ENCODE assay signal across 27 mouse cellular contexts in the genomic region with DNA sequence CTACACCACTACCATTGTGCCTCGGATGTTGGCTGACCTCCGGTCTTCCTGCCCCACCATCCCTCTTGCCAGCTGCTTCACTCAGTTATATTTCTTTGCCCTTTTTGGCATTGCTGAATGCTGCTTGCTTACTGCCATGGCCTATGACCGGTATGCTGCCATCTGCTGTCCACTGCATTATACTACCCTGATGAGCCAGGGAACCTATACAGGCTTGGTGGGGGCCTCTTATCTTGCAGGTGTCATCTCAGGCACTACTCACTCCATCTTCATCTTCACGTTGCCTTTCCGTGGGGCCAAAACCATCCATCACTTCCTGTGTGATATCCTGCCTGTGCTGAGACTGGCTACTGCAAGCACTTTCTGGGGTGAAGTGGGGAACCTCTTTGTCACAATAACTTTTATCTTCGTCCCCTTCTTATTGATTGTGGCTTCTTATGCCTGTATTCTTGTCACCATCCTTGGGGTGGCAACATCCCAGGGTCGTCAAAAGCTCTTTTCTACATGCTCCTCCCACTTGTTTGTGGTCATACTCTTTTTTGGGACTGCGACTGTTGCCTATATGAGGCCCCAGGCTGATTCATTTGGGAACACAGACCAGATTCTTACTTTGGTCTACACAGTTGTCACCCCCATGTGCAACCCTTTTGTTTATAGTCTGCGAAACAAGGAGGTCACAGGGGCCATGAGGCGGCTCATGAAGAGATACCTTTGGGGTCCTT. TPM values are rescaled to one million over a fixed set of nuclear protein-coding genes. Genes with fewer than 3 reads are reported as not detected.
A peak's percentile ranks its signal among the peaks of the same experiment; 100 is the strongest.
DNase-seq lines count a peak whose midpoint lies in the region; ATAC-seq lines count a peak whose summit lies in the region.
"Not testable (repeated sequence)": the region's sequence is repeated elsewhere in the genome, so short reads cannot be mapped to it uniquely, and the experiment has no call there.
"Had no signal": no experiment of that assay in that cellular context is flagged by ENCODE, and none has a peak within 500 bp of the region (broad histone marks: within the 10 kb centered on the region; RNA-seq: fewer than 3 reads in every experiment).

No protein-coding gene starts in this region.

- not testable (repeated sequence) for H3K4me1 ChIP-seq in hindbrain, embryonic 11.5 days (replicated peaks; ENCODE audit: control insufficient read depth, insufficient read depth, low read length); intestine, embryonic 16.5 days (ENCODE audit: control insufficient read depth, insufficient read depth, low read length); midbrain, embryonic 11.5 days (ENCODE audit: control insufficient read depth, insufficient read depth, low read length)

- H3K9ac ChIP-seq in hindbrain, embryonic 11.5 days (ENCODE audit: low read depth, low read length); intestine, embryonic 16.5 days (ENCODE audit: low read depth, low read length); midbrain, embryonic 11.5 days (ENCODE audit: low read length): not testable (repeated sequence)

- H3K4me3 ChIP-seq in hindbrain, embryonic 11.5 days (ENCODE audit: low read depth, low read length); intestine, embryonic 16.5 days (ENCODE audit: low read length); midbrain, embryonic 11.5 days (ENCODE audit: low read depth, low read length): not testable (repeated sequence)

- DNase-seq in CD8-positive naive resting alpha-beta T cell, adult 2 months (ENCODE audit: low read depth in 2 of 2, low spot score in 2 of 2), result peak; percentile 42 to 43
- not testable (repeated sequence) for DNase-seq in hindbrain, embryonic 11.5 days (ENCODE audit: low spot score); midbrain, embryonic 11.5 days (ENCODE audit: low spot score, missing footprints)
- DNase-seq in thymus, postnatal 25 days, result peak; percentile 8

- peak; percentile 90 for ATAC-seq in common myeloid progenitor, adult 5-6 weeks (replicated peaks; ENCODE audit: low read depth, poor library complexity, severe bottlenecking)
- ATAC-seq in granulocyte monocyte progenitor cell, adult 5-6 weeks (replicated peaks; ENCODE audit: poor library complexity, severe bottlenecking), result peak; percentile 76
- ATAC-seq in hindbrain, embryonic 11.5 days (ENCODE audit: low FRiP score), result peak; percentile 64
- peak; percentile 60; the same call in 1 of the 2 replicates for ATAC-seq in intestine, embryonic 16.5 days
- ATAC-seq in midbrain, embryonic 11.5 days (ENCODE audit: low FRiP score), result 0 out of 2 replicates have a peak, but pooled peaks have one; percentile 24
- 0 out of 2 replicates have a peak, but pooled peaks have one; percentile 3 for ATAC-seq in neutrophil, adult 5-6 weeks (ENCODE audit: extremely low read depth, insufficient number of reproducible peaks, low FRiP score, poor library complexity, severe bottlenecking)

- H3K9me3 ChIP-seq in hindbrain, embryonic 11.5 days (ENCODE audit: control insufficient read depth, low read length); intestine, embryonic 16.5 days (ENCODE audit: control insufficient read depth, low read length); midbrain, embryonic 11.5 days (ENCODE audit: control insufficient read depth, low read length): not testable (repeated sequence)

- not testable (repeated sequence) for H3K4me2 ChIP-seq in hindbrain, embryonic 11.5 days (replicated peaks; ENCODE audit: low read depth, low read length); intestine, embryonic 16.5 days (ENCODE audit: low read depth, low read length); midbrain, embryonic 11.5 days

- not testable (repeated sequence) for H3K27me3 ChIP-seq in hindbrain, embryonic 11.5 days (ENCODE audit: control insufficient read depth, insufficient read depth, low read length); intestine, embryonic 16.5 days (replicated peaks; ENCODE audit: control insufficient read depth, insufficient read depth, low read length); midbrain, embryonic 11.5 days (ENCODE audit: control insufficient read depth, insufficient read depth, low read length)

- H3K36me3 ChIP-seq in hindbrain, embryonic 11.5 days (ENCODE audit: control insufficient read depth, insufficient read depth, low read length); intestine, embryonic 16.5 days (ENCODE audit: control insufficient read depth, insufficient read depth, low read length); midbrain, embryonic 11.5 days (ENCODE audit: control insufficient read depth, insufficient read depth, low read length): not testable (repeated sequence)

- WGBS in hindbrain, embryonic 11.5 days, result 64% methylated on average over 7 of the region's 10 CpGs
- WGBS in intestine, embryonic 16.5 days, result 62% methylated on average over 7 of the region's 10 CpGs
- WGBS in midbrain, embryonic 11.5 days, result 69% methylated on average over 7 of the region's 10 CpGs

- H3K27ac ChIP-seq in hindbrain, embryonic 11.5 days (ENCODE audit: low read depth, low read length); intestine, embryonic 16.5 days (ENCODE audit: low read length); midbrain, embryonic 11.5 days (ENCODE audit: low read depth, low read length): not testable (repeated sequence)

RNA-seq across cellular contexts. Expression of a gene that starts 1.1 kb away (rescaled TPM):
- not detected in 2 replicates for total RNA-seq in common myeloid progenitor, adult 5-6 weeks (2017)
- not detected in 2 replicates for total RNA-seq in granulocyte monocyte progenitor cell, adult 5-6 weeks (2014; fragmentation: Nextera tagmentation)
- not detected in 2 replicates for total RNA-seq in granulocyte monocyte progenitor cell, adult 5-6 weeks (2017)
- not detected in 2 replicates for polyA plus RNA-seq in hindbrain, embryonic 11.5 days (2014; fragmentation: Nextera tagmentation; extraction: Ambion mirVana)
- polyA plus RNA-seq in intestine, embryonic 16.5 days (2015; fragmentation: Nextera tagmentation; extraction: Ambion mirVana), result not detected in 2 replicates
- polyA plus RNA-seq in midbrain, embryonic 11.5 days (2014; fragmentation: Nextera tagmentation; extraction: Ambion mirVana), result not detected in 2 replicates
- total RNA-seq in neutrophil, adult 5-6 weeks (2017), result 0.12 TPM in 1 of 2 replicates, not detected in the other
- total RNA-seq: adrenal gland, postnatal 25 days; gastrocnemius, adult 18-20 months; gastrocnemius, postnatal 36 days; heart, postnatal 10 days; layer of hippocampus, adult 8-10 months; layer of hippocampus, postnatal 36 days; left cerebral cortex, postnatal 10 days; liver, adult 2 months had no signal
- polyA plus RNA-seq: brain, embryonic 14.5 days; forebrain, embryonic 10.5 days; hindbrain, embryonic 12.5 days; intestine, postnatal 0 days; kidney, embryonic 15.5 days; limb, embryonic 11.5 days; liver, embryonic 16.5 days; lung, postnatal 0 days; macrophage; midbrain, embryonic 15.5 days; neural tube, embryonic 15.5 days had no signal

RNA-seq across cellular contexts. Expression of a gene that starts 20.3 kb away (rescaled TPM):
- total RNA-seq in common myeloid progenitor, adult 5-6 weeks (2017), result not detected in 2 replicates
- not detected in 2 replicates for total RNA-seq in granulocyte monocyte progenitor cell, adult 5-6 weeks (2014; fragmentation: Nextera tagmentation)
- total RNA-seq in granulocyte monocyte progenitor cell, adult 5-6 weeks (2017), result not detected in 2 replicates
- not detected in 2 replicates for polyA plus RNA-seq in hindbrain, embryonic 11.5 days (2014; fragmentation: Nextera tagmentation; extraction: Ambion mirVana)
- not detected in 2 replicates for polyA plus RNA-seq in intestine, embryonic 16.5 days (2015; fragmentation: Nextera tagmentation; extraction: Ambion mirVana)
- polyA plus RNA-seq in midbrain, embryonic 11.5 days (2014; fragmentation: Nextera tagmentation; extraction: Ambion mirVana), result not detected in 2 replicates
- total RNA-seq in neutrophil, adult 5-6 weeks (2017), result not detected in 2 replicates
- total RNA-seq: adrenal gland, postnatal 25 days; gastrocnemius, adult 18-20 months; gastrocnemius, postnatal 36 days; heart, postnatal 10 days; layer of hippocampus, adult 8-10 months; layer of hippocampus, postnatal 36 days; left cerebral cortex, postnatal 10 days; liver, adult 2 months had no signal
- polyA plus RNA-seq: brain, embryonic 14.5 days; forebrain, embryonic 10.5 days; hindbrain, embryonic 12.5 days; intestine, postnatal 0 days; kidney, embryonic 15.5 days; limb, embryonic 11.5 days; liver, adult 2 months; liver, embryonic 16.5 days; lung, postnatal 0 days; macrophage; midbrain, embryonic 15.5 days; neural tube, embryonic 15.5 days had no signal

RNA-seq across cellular contexts. Expression of a gene that starts 29.5 kb away (rescaled TPM):
- not detected in 2 replicates for total RNA-seq in common myeloid progenitor, adult 5-6 weeks (2017)
- not detected in 2 replicates for total RNA-seq in granulocyte monocyte progenitor cell, adult 5-6 weeks (2014; fragmentation: Nextera tagmentation)
- not detected in 2 replicates for total RNA-seq in granulocyte monocyte progenitor cell, adult 5-6 weeks (2017)
- polyA plus RNA-seq in hindbrain, embryonic 11.5 days (2014; fragmentation: Nextera tagmentation; extraction: Ambion mirVana), result not detected in 2 replicates
- 23.2 and 28.6 TPM in 2 replicates for polyA plus RNA-seq in intestine, embryonic 16.5 days (2015; fragmentation: Nextera tagmentation; extraction: Ambion mirVana)
- polyA plus RNA-seq in midbrain, embryonic 11.5 days (2014; fragmentation: Nextera tagmentation; extraction: Ambion mirVana), result not detected in 2 replicates
- total RNA-seq in neutrophil, adult 5-6 weeks (2017), result not detected in 2 replicates
- total RNA-seq: adrenal gland, postnatal 25 days; heart, postnatal 10 days; layer of hippocampus, adult 8-10 months; layer of hippocampus, postnatal 36 days; left cerebral cortex, postnatal 10 days had no signal
- polyA plus RNA-seq: forebrain, embryonic 10.5 days; hindbrain, embryonic 12.5 days; limb, embryonic 11.5 days; macrophage; midbrain, embryonic 15.5 days; neural tube, embryonic 15.5 days had no signal

RNA-seq across cellular contexts. Expression of a gene that starts 49.4 kb away (rescaled TPM):
- total RNA-seq in common myeloid progenitor, adult 5-6 weeks (2017), result not detected in 2 replicates
- not detected in 2 replicates for total RNA-seq in granulocyte monocyte progenitor cell, adult 5-6 weeks (2014; fragmentation: Nextera tagmentation)
- not detected in 2 replicates for total RNA-seq in granulocyte monocyte progenitor cell, adult 5-6 weeks (2017)
- polyA plus RNA-seq in hindbrain, embryonic 11.5 days (2014; fragmentation: Nextera tagmentation; extraction: Ambion mirVana), result not detected in 2 replicates
- not detected in 2 replicates for polyA plus RNA-seq in intestine, embryonic 16.5 days (2015; fragmentation: Nextera tagmentation; extraction: Ambion mirVana)
- not detected in 2 replicates for polyA plus RNA-seq in midbrain, embryonic 11.5 days (2014; fragmentation: Nextera tagmentation; extraction: Ambion mirVana)
- not detected in 2 replicates for total RNA-seq in neutrophil, adult 5-6 weeks (2017)
- total RNA-seq: adrenal gland, postnatal 25 days; gastrocnemius, adult 18-20 months; gastrocnemius, postnatal 36 days; heart, postnatal 10 days; layer of hippocampus, adult 8-10 months; layer of hippocampus, postnatal 36 days; left cerebral cortex, postnatal 10 days; liver, adult 2 months had no signal
- polyA plus RNA-seq: brain, embryonic 14.5 days; forebrain, embryonic 10.5 days; hindbrain, embryonic 12.5 days; intestine, postnatal 0 days; kidney, embryonic 15.5 days; limb, embryonic 11.5 days; liver, adult 2 months; liver, embryonic 16.5 days; lung, postnatal 0 days; macrophage; midbrain, embryonic 15.5 days; neural tube, embryonic 15.5 days had no signal

RNA-seq across cellular contexts. Expression of a gene that starts 56.7 kb away (rescaled TPM):
- not detected in 2 replicates for total RNA-seq in common myeloid progenitor, adult 5-6 weeks (2017)
- total RNA-seq in granulocyte monocyte progenitor cell, adult 5-6 weeks (2014; fragmentation: Nextera tagmentation), result not detected in 2 replicates
- not detected in 2 replicates for total RNA-seq in granulocyte monocyte progenitor cell, adult 5-6 weeks (2017)
- polyA plus RNA-seq in hindbrain, embryonic 11.5 days (2014; fragmentation: Nextera tagmentation; extraction: Ambion mirVana), result 1.7 and 3.0 TPM in 2 replicates
- 3.3 and 3.7 TPM in 2 replicates for polyA plus RNA-seq in intestine, embryonic 16.5 days (2015; fragmentation: Nextera tagmentation; extraction: Ambion mirVana)
- 1.6 and 1.7 TPM in 2 replicates for polyA plus RNA-seq in midbrain, embryonic 11.5 days (2014; fragmentation: Nextera tagmentation; extraction: Ambion mirVana)
- total RNA-seq in neutrophil, adult 5-6 weeks (2017), result 0.25 and 0.35 TPM in 2 replicates
- polyA plus RNA-seq: macrophage had no signal

Comparison
In these comparisons a context has a peak if more than half of its experiments do, and no peak if none do; other contexts are left out.
1. ATAC-seq: peak in every context shown above with its lines; median percentile 90 in common myeloid progenitor, adult 5-6 weeks; 76 in granulocyte monocyte progenitor cell, adult 5-6 weeks; 64 in hindbrain, embryonic 11.5 days; 60 in intestine, embryonic 16.5 days; 24 in midbrain, embryonic 11.5 days; 3 in neutrophil, adult 5-6 weeks.